In genomic region chr9:63942608-63942982, GRCm38 (mm10) we compare ENCODE assay signal across 13 mouse cellular contexts.
DNase-seq lines count a peak whose midpoint lies in the region; ATAC-seq and TF ChIP-seq lines count a peak whose summit lies in the region.
"Had no signal": no experiment of that assay in that cellular context is flagged by ENCODE, and none has a peak within 500 bp of the region (broad histone marks: within the 10 kb centered on the region; RNA-seq: fewer than 3 reads in every experiment).

No protein-coding gene starts in this region.

- DNase-seq in heart, adult 2 months: no peak
- DNase-seq in midbrain, embryonic 10.5 days (ENCODE audit: low spot score): no peak
- no peak for DNase-seq in midbrain, embryonic 14.5 days
- DNase-seq in adrenal gland, postnatal 10 days: no peak
- DNase-seq in layer of hippocampus, adult 8-10 months (ENCODE audit: low spot score in 2 of 2): no peak
- DNase-seq: cerebellum, postnatal 14 days; lung, adult 2 months had no signal

- no peak overlapping the region for H3K9ac ChIP-seq in heart, embryonic 15.5 days
- H3K9ac ChIP-seq in heart, adult 2 months (ENCODE audit: low read depth, low read length): no peak overlapping the region
- no peak overlapping the region for H3K9ac ChIP-seq in midbrain, embryonic 14.5 days (replicated peaks; ENCODE audit: low read length)
- H3K9ac ChIP-seq in hindbrain, embryonic 15.5 days: no peak overlapping the region
- H3K9ac ChIP-seq in stomach, embryonic 16.5 days (ENCODE audit: low read length): peak overlapping the region; percentile 29; the same call in 1 of the 2 replicates

- no peaks in the 10 kb centered on the region for H3K79me2 ChIP-seq in heart, adult 2 months (replicated peaks; ENCODE audit: control insufficient read depth, insufficient read depth, low read length)

- TF ChIP-seq EP300 in heart, adult 2 months (IDR thresholded peaks at IDR 0.05; ENCODE audit: insufficient read depth, low read depth, low read length): no peak

- WGBS in heart, embryonic 15.5 days: 28% methylated on average over 2 of the region's 2 CpGs
- WGBS in heart, adult 2 months: 53% methylated on average over 2 of the region's 2 CpGs
- WGBS in midbrain, embryonic 10.5 days: 69% methylated on average over 2 of the region's 2 CpGs
- WGBS in midbrain, embryonic 14.5 days: 74% methylated on average over 2 of the region's 2 CpGs
- 83% methylated on average over 2 of the region's 2 CpGs for WGBS in hindbrain, embryonic 15.5 days
- 67% methylated on average over 2 of the region's 2 CpGs for WGBS in stomach, embryonic 16.5 days

- H3K4me1 ChIP-seq in heart, embryonic 15.5 days (replicated peaks): peaks cover 26% of the 10 kb centered on the region
- H3K4me1 ChIP-seq in heart, adult 2 months (ENCODE audit: control insufficient read depth, insufficient read depth, low read length): peaks cover 1% of the 10 kb centered on the region
- H3K4me1 ChIP-seq in midbrain, embryonic 10.5 days: peaks cover 8% of the 10 kb centered on the region
- H3K4me1 ChIP-seq in midbrain, embryonic 14.5 days (ENCODE audit: control insufficient read depth, insufficient read depth, low read length): peaks cover 15% of the 10 kb centered on the region; the same call in 1 of the 2 replicates
- peaks cover 16% of the 10 kb centered on the region for H3K4me1 ChIP-seq in hindbrain, embryonic 15.5 days (replicated peaks)
- peaks cover 16% of the 10 kb centered on the region for H3K4me1 ChIP-seq in stomach, embryonic 16.5 days (ENCODE audit: control insufficient read depth, insufficient read depth, low read length)

- H3K27me3 ChIP-seq in heart, embryonic 15.5 days: no peaks in the 10 kb centered on the region
- no peaks in the 10 kb centered on the region for H3K27me3 ChIP-seq in heart, adult 2 months (ENCODE audit: control insufficient read depth, insufficient read depth, low read length)
- no peaks in the 10 kb centered on the region for H3K27me3 ChIP-seq in midbrain, embryonic 10.5 days (ENCODE audit: low read depth, poor library complexity, severe bottlenecking)
- no peaks in the 10 kb centered on the region for H3K27me3 ChIP-seq in midbrain, embryonic 14.5 days (ENCODE audit: control insufficient read depth, insufficient read depth, low read length)
- H3K27me3 ChIP-seq in hindbrain, embryonic 15.5 days: no peaks in the 10 kb centered on the region
- H3K27me3 ChIP-seq in stomach, embryonic 16.5 days (ENCODE audit: control insufficient read depth, insufficient read depth, low read length): no peaks in the 10 kb centered on the region
- H3K27me3 ChIP-seq: Patski had no signal

- no peak for TF ChIP-seq POLR2A in heart, adult 2 months (IDR thresholded peaks at IDR 0.05; ENCODE audit: insufficient read depth, low read depth, low read length)

- H3K27ac ChIP-seq in heart, embryonic 15.5 days: peak overlapping the region; percentile 85
- H3K27ac ChIP-seq in heart, adult 2 months: no peak overlapping the region
- 0 out of 2 replicates have a peak overlapping the region, but pooled peaks have one; percentile 2 for H3K27ac ChIP-seq in midbrain, embryonic 10.5 days (replicated peaks)
- H3K27ac ChIP-seq in midbrain, embryonic 14.5 days (replicated peaks; ENCODE audit: low read depth, low read length): no peak overlapping the region
- H3K27ac ChIP-seq in hindbrain, embryonic 15.5 days (replicated peaks): no peak overlapping the region
- peak overlapping the region; percentile 44; the same call in 1 of the 2 replicates for H3K27ac ChIP-seq in stomach, embryonic 16.5 days (ENCODE audit: low read length)

- H3K4me2 ChIP-seq in heart, embryonic 15.5 days: no peak overlapping the region
- H3K4me2 ChIP-seq in midbrain, embryonic 14.5 days (ENCODE audit: low read length): no peak overlapping the region
- H3K4me2 ChIP-seq in hindbrain, embryonic 15.5 days: no peak overlapping the region
- no peak overlapping the region for H3K4me2 ChIP-seq in stomach, embryonic 16.5 days (ENCODE audit: low read depth, low read length)

- H3K9me3 ChIP-seq in heart, embryonic 15.5 days (replicated peaks): no peaks in the 10 kb centered on the region
- H3K9me3 ChIP-seq in midbrain, embryonic 10.5 days (replicated peaks): no peaks in the 10 kb centered on the region
- no peaks in the 10 kb centered on the region for H3K9me3 ChIP-seq in midbrain, embryonic 14.5 days (ENCODE audit: control insufficient read depth, low read length)
- no peaks in the 10 kb centered on the region for H3K9me3 ChIP-seq in hindbrain, embryonic 15.5 days
- no peaks in the 10 kb centered on the region for H3K9me3 ChIP-seq in stomach, embryonic 16.5 days (replicated peaks; ENCODE audit: control insufficient read depth, low read length)

- no peaks in the 10 kb centered on the region for H3K36me3 ChIP-seq in heart, embryonic 15.5 days
- H3K36me3 ChIP-seq in heart, adult 2 months (ENCODE audit: control insufficient read depth, insufficient read depth, low read length): no peaks in the 10 kb centered on the region
- no peaks in the 10 kb centered on the region for H3K36me3 ChIP-seq in midbrain, embryonic 10.5 days
- H3K36me3 ChIP-seq in midbrain, embryonic 14.5 days (ENCODE audit: control insufficient read depth, insufficient read depth, low read length): no peaks in the 10 kb centered on the region
- H3K36me3 ChIP-seq in hindbrain, embryonic 15.5 days: no peaks in the 10 kb centered on the region
- no peaks in the 10 kb centered on the region for H3K36me3 ChIP-seq in stomach, embryonic 16.5 days (ENCODE audit: control insufficient read depth, insufficient read depth, low read length)

- ATAC-seq in heart, embryonic 15.5 days (replicated peaks; ENCODE audit: insufficient number of reproducible peaks, insufficient read depth, low FRiP score, low read depth): no peak; the same call in 1 of the 2 replicates
- no peak for ATAC-seq in midbrain, embryonic 14.5 days (ENCODE audit: low FRiP score, low TSS enrichment)
- peak; percentile 34; the same call in 1 of the 2 replicates for ATAC-seq in hindbrain, embryonic 15.5 days (ENCODE audit: low FRiP score, low read depth)
- ATAC-seq in stomach, embryonic 16.5 days (ENCODE audit: insufficient read depth, low FRiP score): no peak
- ATAC-seq: inflammation-experienced regulatory T-cells, adult 6 months had no signal

- intact Hi-C loops in heart, adult 2 months (cut with DNase I): no loop called here

- H3K4me3 ChIP-seq in heart, embryonic 15.5 days: no peak overlapping the region
- no peak overlapping the region for H3K4me3 ChIP-seq in heart, adult 2 months
- no peak overlapping the region for H3K4me3 ChIP-seq in midbrain, embryonic 10.5 days
- H3K4me3 ChIP-seq in midbrain, embryonic 14.5 days (replicated peaks; ENCODE audit: low read depth, low read length): no peak overlapping the region
- H3K4me3 ChIP-seq in hindbrain, embryonic 15.5 days: no peak overlapping the region
- no peak overlapping the region for H3K4me3 ChIP-seq in stomach, embryonic 16.5 days (replicated peaks; ENCODE audit: low read length)
- H3K4me3 ChIP-seq: erythroblast, embryonic 14.5 days had no signal

- no peak for TF ChIP-seq CTCF in heart, adult 2 months (IDR thresholded peaks at IDR 0.05)

Comparison
In these comparisons a context has a peak if more than half of its experiments do, and no peak if none do; other contexts are left out.
1. H3K27ac ChIP-seq: peak in heart, embryonic 15.5 days (single experiment), midbrain, embryonic 10.5 days (single experiment) and stomach, embryonic 16.5 days (single experiment); none in heart, adult 2 months (single experiment), midbrain, embryonic 14.5 days (single experiment) and hindbrain, embryonic 15.5 days (single experiment).